Mouse (Mus musculus): ENCODE measurements around the gene Fgfr2. TPM values are rescaled to one million over a fixed set of nuclear protein-coding genes. Genes with fewer than 3 reads are reported as not detected.

The Fgfr2 gene
- total RNA-seq, 4 experiments from 2014 or later: 1.1 to 1.9 (median 1.4) TPM

- DNase-seq (ENCODE audit: low spot score): peak; percentile 59
Observed at GRCm38 (mm10) chr7:132237191-132237590, 886.0 kb downstream of the Fgfr2 start.

- no peak for DNase-seq (ENCODE audit: low spot score)
Observed at GRCm38 (mm10) chr7:132236789-132237188, 886.4 kb downstream of the Fgfr2 start.

- DNase-seq (ENCODE audit: low spot score): no peak
Observed at GRCm38 (mm10) chr7:132234250-132234649, 888.9 kb downstream of the Fgfr2 start.

GRCm38 (mm10) chr7:132233732-132234131, 889.4 kb downstream of the Fgfr2 start:
- no peak for DNase-seq (ENCODE audit: low spot score)

GRCm38 (mm10) chr7:132232937-132233336, 890.2 kb downstream of the Fgfr2 start:
- DNase-seq (ENCODE audit: low spot score): no peak

- DNase-seq (ENCODE audit: low spot score): no peak
Observed at GRCm38 (mm10) chr7:132231476-132231875, 891.7 kb downstream of the Fgfr2 start.

GRCm38 (mm10) chr7:132230961-132231360, 892.2 kb downstream of the Fgfr2 start:
- DNase-seq (ENCODE audit: low spot score): no peak

GRCm38 (mm10) chr7:132227075-132227640, 896.0 kb downstream of the Fgfr2 start:
- DNase-seq (ENCODE audit: low spot score): no peak

GRCm38 (mm10) chr7:132226379-132227074, 896.6 kb downstream of the Fgfr2 start:
- DNase-seq (ENCODE audit: low spot score): peak; percentile 92

GRCm38 (mm10) chr7:132223452-132224141, 899.6 kb downstream of the Fgfr2 start:
- no peak for DNase-seq (ENCODE audit: low spot score)

GRCm38 (mm10) chr7:132214031-132214430, 909.1 kb downstream of the Fgfr2 start:
- no peak for DNase-seq (ENCODE audit: low spot score)

- DNase-seq (ENCODE audit: low spot score): peak; percentile 63
Observed at GRCm38 (mm10) chr7:132213460-132213859, 909.7 kb downstream of the Fgfr2 start.

GRCm38 (mm10) chr7:132211920-132212701, 911.0 kb downstream of the Fgfr2 start:
- no peak for DNase-seq (ENCODE audit: low spot score)

GRCm38 (mm10) chr7:132210616-132211015, 912.5 kb downstream of the Fgfr2 start:
- DNase-seq (ENCODE audit: low spot score): no peak

- no peak for DNase-seq (ENCODE audit: low spot score)
Observed at GRCm38 (mm10) chr7:132208946-132209651, 914.1 kb downstream of the Fgfr2 start.

- DNase-seq (ENCODE audit: low spot score): no peak
Observed at GRCm38 (mm10) chr7:132204073-132204612, 919.0 kb downstream of the Fgfr2 start.

GRCm38 (mm10) chr7:132199686-132200085, 923.5 kb downstream of the Fgfr2 start:
- no peak for DNase-seq (ENCODE audit: low spot score)

- no peak for DNase-seq (ENCODE audit: low spot score)
Observed at GRCm38 (mm10) chr7:132198806-132199205, 924.3 kb downstream of the Fgfr2 start.

- no peak for DNase-seq (ENCODE audit: low spot score)
Observed at GRCm38 (mm10) chr7:132197817-132198475, 925.2 kb downstream of the Fgfr2 start.

- DNase-seq (ENCODE audit: low spot score): peak; percentile 59
Observed at GRCm38 (mm10) chr7:132196581-132196980, 926.6 kb downstream of the Fgfr2 start.
